Mouse (Mus musculus) bone marrow macrophage, adult 2 months (primary cell): ENCODE data around the gene Nemp1.

ENCODE experiments used
- CTCF ChIP-seq: IDR thresholded peaks from 2 replicates; pipeline ENCODE4 v1.5.1; 2012; ENCODE audit warnings: low read depth, mild to moderate bottlenecking, low read length, moderate library complexity
- POLR2A ChIP-seq: IDR thresholded peaks from 2 replicates; pipeline ENCODE4 v1.6.1; 2012; ENCODE audit warnings: mild to moderate bottlenecking, low read depth, low read length, borderline replicate concordance

DNA sequence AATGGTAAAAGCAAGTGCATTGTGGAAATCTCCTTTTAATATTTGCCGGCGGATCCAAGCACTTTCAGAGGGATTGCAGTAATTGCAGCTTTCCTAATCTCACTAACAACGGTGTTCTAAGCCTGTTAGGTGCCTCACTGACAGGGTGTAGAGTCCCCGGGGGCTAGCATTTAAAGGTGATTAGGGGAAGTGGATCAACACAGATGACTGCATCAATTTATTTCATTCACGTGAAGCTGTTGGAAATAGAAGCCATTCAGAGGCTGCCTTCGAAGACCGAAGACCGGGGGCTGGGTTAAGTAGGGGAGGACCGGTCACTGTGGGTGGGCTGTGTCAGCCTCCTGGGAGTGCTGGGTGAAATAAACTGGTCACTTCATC, 64.2 kb downstream of the Nemp1 start:
- TF ChIP-seq CTCF = no peak
- TF ChIP-seq POLR2A = no peak
